Mouse (Mus musculus) neural tube, embryonic 14.5 days (tissue): Measurements from ENCODE around the gene Tmem184a. TPM values are rescaled to one million over a fixed set of nuclear protein-coding genes. Genes with fewer than 3 reads are reported as not detected.

Source experiments
- ATAC-seq: fragments of 200-750 bp; cut with Nextera tagmentation; 2 replicates; pipeline ENCODE4 v1.8.0; 2017; ENCODE audit warnings: low read depth, mild to moderate bottlenecking, moderate TSS enrichment, moderate library complexity
- H3K27ac ChIP-seq: fragments of 300-500 bp; sonication (generic); 2 replicates; pipeline ENCODE4 v1.5.1; 2014; ENCODE audit warnings: low read depth, mild to moderate bottlenecking, control low read depth, low read length, moderate library complexity, mixed read lengths
- H3K27me3 ChIP-seq: fragments of 300-500 bp; sonication (generic); 2 replicates; pipeline ENCODE4 v1.6.1; 2014; ENCODE audit warnings: low read length; ENCODE audit not compliant: control insufficient read depth, insufficient read depth
- H3K36me3 ChIP-seq: fragments of 300-500 bp; sonication (generic); 2 replicates; pipeline ENCODE4 v1.6.1; 2014; ENCODE audit warnings: low read length, mixed read lengths; ENCODE audit not compliant: control insufficient read depth, insufficient read depth
- H3K4me1 ChIP-seq: fragments of 300-500 bp; sonication (generic); 2 replicates; pipeline ENCODE4 v1.6.1; 2014; ENCODE audit warnings: low read length; ENCODE audit not compliant: control insufficient read depth, insufficient read depth
- H3K4me2 ChIP-seq: fragments of 300-500 bp; sonication (generic); 2 replicates; pipeline ENCODE4 v1.6.1; 2014; ENCODE audit warnings: mild to moderate bottlenecking, low read depth, low read length, control low read depth
- H3K4me3 ChIP-seq: fragments of 300-500 bp; sonication (generic); 2 replicates; pipeline ENCODE4 v1.5.1; 2014; ENCODE audit warnings: low read depth, low read length, control low read depth, mixed read lengths
- H3K9ac ChIP-seq: fragments of 300-500 bp; sonication (generic); replicated peaks from 2 replicates; pipeline ENCODE4 v1.6.1; 2014; ENCODE audit warnings: low read depth, mild to moderate bottlenecking, control low read depth, low read length, mixed read lengths
- H3K9me3 ChIP-seq: fragments of 300-500 bp; sonication (generic); 2 replicates; pipeline ENCODE4 v1.6.1; 2016; ENCODE audit warnings: low read length; ENCODE audit not compliant: control insufficient read depth
- WGBS: fragments of 180-500 bp; shearing (Covaris S2); extraction: QIAGEN DNeasy Blood & Tissue Kit; methylation state at CpG from one replicate; pipeline ENCODE4 v1.1.7; 2014; 5-methylcytosine and 5-hydroxymethylcytosine counted together
- polyA plus RNA-seq: library from polyadenylated mRNA; unstranded; fragments of >200 nt; fragmentation: Nextera tagmentation; extraction: Ambion mirVana; gene quantifications from 2 replicates; pipeline ENCODE4 v1.2.1, GENCODE M21; 2014

Gene Tmem184a
- 0.23 TPM in 1 of 2 replicates, not detected in the other for polyA plus RNA-seq

DNA sequence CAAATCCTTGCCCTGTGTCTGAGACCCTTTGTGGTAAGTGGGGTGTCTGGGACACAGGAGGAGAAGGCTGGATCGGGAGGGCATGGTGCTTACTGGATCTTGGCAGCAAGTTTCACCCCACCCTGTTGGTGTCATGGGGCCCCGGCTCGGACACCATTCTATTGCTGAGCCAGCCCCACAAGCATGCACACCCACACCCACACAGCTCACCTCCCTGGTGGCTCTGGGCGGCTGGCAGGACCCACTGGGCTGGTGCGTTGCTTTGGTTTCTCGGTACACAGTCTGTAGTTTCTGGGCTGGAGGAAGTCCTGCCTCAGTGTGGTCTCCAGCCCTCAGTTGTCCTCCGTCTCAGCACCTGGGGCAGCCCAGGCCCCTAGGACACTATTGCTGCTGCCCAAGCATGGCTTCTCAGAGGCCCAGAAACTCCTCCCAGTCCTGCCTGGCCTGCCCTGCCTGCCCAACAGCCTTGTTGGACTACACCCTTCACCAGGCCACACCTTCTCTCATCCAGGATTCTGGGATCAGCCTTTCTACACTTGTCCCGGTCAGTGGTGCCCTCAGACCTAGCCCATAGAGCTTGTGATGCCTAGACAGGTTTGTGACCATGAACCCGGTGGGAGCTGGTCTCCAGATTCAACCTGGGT lies at the start of gene Tmem184a:
Gene Tmem184a (minus strand): TSS at position 380 of the 644 bp plus-strand sequence.
- no peaks in the 10 kb centered on the region; the same call in 1 of the 2 replicates for H3K27me3 ChIP-seq
- H3K4me2 ChIP-seq, result no peak within 1 kb of the TSS
- no peaks in the 10 kb centered on the region for H3K9me3 ChIP-seq
- no peak within 1 kb of the TSS for H3K4me3 ChIP-seq
- no peaks in the 10 kb centered on the region for H3K4me1 ChIP-seq
- peaks cover 15% of the 10 kb centered on the region for H3K36me3 ChIP-seq
- no peak for ATAC-seq
- H3K9ac ChIP-seq, result no peak within 1 kb of the TSS
- WGBS, result 91% methylated on average over 9 of the region's 9 CpGs
- H3K27ac ChIP-seq, result no peak within 1 kb of the TSS

DNA sequence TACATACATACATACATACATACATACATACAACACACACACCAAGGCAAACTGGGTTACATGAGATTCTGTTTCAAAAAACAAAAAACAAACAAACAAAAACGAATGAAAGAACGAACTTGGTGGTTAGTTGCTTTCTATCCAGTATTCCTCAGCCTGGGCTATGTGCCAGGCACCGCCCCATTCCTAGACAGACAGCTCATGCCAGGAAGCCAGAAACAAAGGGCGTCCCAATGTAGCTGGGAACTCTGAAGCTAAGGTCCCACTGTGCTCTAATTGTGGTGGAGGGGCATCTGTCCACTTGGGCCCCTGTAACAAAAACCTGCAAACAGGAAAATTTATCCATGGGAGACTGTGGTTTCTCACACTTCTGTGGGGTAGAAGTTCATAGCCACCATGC lies 43.0 kb upstream of the Tmem184a start:
- Histone ChIP-seq H3K36me3 (no peaks in the 10 kb centered on the region), H3K4me1 (no peaks in the 10 kb centered on the region), H3K27ac (no peak overlapping the region), H3K4me2 (no peak overlapping the region), H3K9me3 (no peaks in the 10 kb centered on the region), H3K9ac (no peak overlapping the region), H3K4me3 (no peak overlapping the region), H3K27me3 (no peaks in the 10 kb centered on the region)
- WGBS, result 51% methylated on average over 4 of the region's 4 CpGs
- ATAC-seq, result no peak

- no peak for ATAC-seq
- Histone ChIP-seq H3K4me1 (no peaks in the 10 kb centered on the region), H3K4me3 (no peak overlapping the region), H3K36me3 (no peaks in the 10 kb centered on the region), H3K9ac (no peak overlapping the region), H3K9me3 (no peaks in the 10 kb centered on the region), H3K4me2 (0 out of 2 replicates have a peak overlapping the region, but pooled peaks have one; percentile 12), H3K27ac (no peak overlapping the region), H3K27me3 (no peaks in the 10 kb centered on the region)
- 18% methylated on average over 15 of the region's 15 CpGs for WGBS
Measured at GRCm38 (mm10) chr5:139860328-139861104, 40.8 kb upstream of the Tmem184a start.

DNA sequence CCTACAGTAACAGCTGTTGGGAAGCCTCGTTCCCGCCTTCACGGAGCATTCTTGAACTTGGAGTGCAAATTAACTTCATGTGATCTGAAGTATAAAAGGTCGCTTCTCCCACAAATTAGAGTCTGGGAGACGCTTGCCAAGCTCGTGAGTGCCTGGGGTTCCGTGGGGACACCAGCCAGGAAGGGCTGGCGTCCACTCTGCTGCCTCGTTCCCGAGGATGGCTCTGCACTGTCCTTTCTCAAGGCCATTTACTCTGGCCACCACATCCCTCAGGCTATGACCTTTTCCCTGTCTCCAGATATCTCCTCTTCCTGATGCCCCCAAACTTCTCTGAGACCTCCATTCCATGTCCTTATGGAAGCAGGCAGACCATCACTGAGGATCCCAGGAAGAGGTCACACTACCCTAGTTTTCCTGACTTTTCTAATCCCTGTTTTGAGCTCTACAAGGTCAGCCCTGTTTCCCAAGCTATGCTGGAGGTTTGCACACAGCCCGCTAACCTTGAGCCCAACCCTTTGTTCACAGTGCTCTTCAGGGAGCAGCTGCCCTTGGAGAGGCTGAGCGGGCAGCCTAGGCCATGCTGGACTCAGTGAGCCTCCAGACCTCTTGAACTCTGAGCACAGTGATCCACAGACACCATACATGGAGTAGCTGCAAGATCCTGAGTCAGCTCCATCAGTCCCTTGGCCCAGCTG lies 30.1 kb upstream of the Tmem184a start:
- H3K9ac ChIP-seq, result no peak overlapping the region
- H3K27me3 ChIP-seq, result no peaks in the 10 kb centered on the region
- 78% methylated on average over 12 of the region's 12 CpGs for WGBS
- H3K4me3 ChIP-seq, result no peak overlapping the region
- 0 out of 2 replicates have a peak, but pooled peaks cover 3% of the 10 kb centered on the region for H3K4me1 ChIP-seq
- no peaks in the 10 kb centered on the region for H3K36me3 ChIP-seq
- no peak overlapping the region for H3K4me2 ChIP-seq
- no peak for ATAC-seq
- no peak overlapping the region for H3K27ac ChIP-seq
- H3K9me3 ChIP-seq, result no peaks in the 10 kb centered on the region

DNA sequence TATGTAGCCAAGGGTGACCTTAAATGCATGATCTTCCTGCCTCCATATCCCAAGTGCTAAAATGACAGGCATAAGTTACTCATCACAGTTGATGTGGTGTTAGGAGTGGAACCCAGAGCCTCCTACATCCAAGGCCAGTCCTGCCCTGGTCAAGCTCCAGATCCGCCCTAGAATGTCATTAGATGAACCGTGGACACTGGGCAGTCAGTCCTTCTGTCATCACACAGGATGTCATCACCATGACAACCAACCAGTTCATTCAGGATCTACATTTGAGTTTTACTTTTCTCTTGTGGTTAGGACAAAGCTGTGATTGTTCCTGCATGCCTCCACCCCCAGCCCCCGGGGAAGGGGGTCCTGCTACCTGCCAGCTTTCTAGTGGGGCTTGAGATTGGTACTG lies 19.4 kb upstream of the Tmem184a start:
- Histone ChIP-seq H3K27ac (no peak overlapping the region), H3K4me3 (no peak overlapping the region), H3K36me3 (no peaks in the 10 kb centered on the region), H3K4me2 (no peak overlapping the region), H3K4me1 (no peaks in the 10 kb centered on the region), H3K9me3 (no peaks in the 10 kb centered on the region), H3K9ac (no peak overlapping the region), H3K27me3 (no peaks in the 10 kb centered on the region)
- WGBS, result 24% methylated on average over 3 of the region's 3 CpGs
- no peak for ATAC-seq

DNA sequence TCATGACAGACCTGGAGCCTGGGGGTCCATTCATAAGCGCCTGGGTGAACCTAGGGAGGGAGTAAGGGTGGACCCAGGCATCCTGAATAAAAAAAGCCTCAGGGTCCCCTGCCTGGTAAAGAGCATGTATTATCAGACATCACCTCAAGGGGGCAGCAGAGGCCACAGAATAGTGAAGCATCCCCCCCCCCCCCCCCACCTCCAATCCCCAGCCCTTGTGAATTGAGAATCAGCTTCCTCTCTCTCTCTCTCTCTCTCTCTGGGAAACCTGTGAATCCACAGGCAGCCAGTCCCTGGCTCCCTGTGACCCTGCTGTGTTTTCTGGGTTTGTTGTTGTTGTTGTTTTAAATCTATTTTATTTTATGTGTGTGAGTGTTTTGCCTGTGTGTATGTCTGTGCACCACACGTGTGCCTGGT lies 18.8 kb upstream of the Tmem184a start:
- 16% methylated on average over 2 of the region's 2 CpGs for WGBS
- Histone ChIP-seq H3K27me3 (no peaks in the 10 kb centered on the region), H3K4me3 (no peak overlapping the region), H3K27ac (no peak overlapping the region), H3K9me3 (no peaks in the 10 kb centered on the region), H3K4me2 (no peak overlapping the region), H3K9ac (no peak overlapping the region), H3K4me1 (no peaks in the 10 kb centered on the region), H3K36me3 (no peaks in the 10 kb centered on the region)
- peak; percentile 65 for ATAC-seq

- no peaks in the 10 kb centered on the region for H3K9me3 ChIP-seq
- no peak overlapping the region for H3K9ac ChIP-seq
- no peak overlapping the region for H3K4me3 ChIP-seq
- H3K4me1 ChIP-seq, result no peaks in the 10 kb centered on the region
- no peak overlapping the region for H3K27ac ChIP-seq
- WGBS, result 88% methylated on average over 7 of the region's 7 CpGs
- no peak overlapping the region for H3K4me2 ChIP-seq
- H3K27me3 ChIP-seq, result no peaks in the 10 kb centered on the region
- ATAC-seq, result no peak
- H3K36me3 ChIP-seq, result no peaks in the 10 kb centered on the region
Measured at GRCm38 (mm10) chr5:139835706-139836105, 16.0 kb upstream of the Tmem184a start.

GRCm38 (mm10) chr5:139832125-139832524 lies 12.4 kb upstream of the Tmem184a start:
- no peak overlapping the region for H3K4me2 ChIP-seq
- ATAC-seq, result no peak
- no peak overlapping the region for H3K27ac ChIP-seq
- H3K9ac ChIP-seq, result no peak overlapping the region
- no peak overlapping the region for H3K4me3 ChIP-seq
- no peaks in the 10 kb centered on the region for H3K9me3 ChIP-seq
- no peaks in the 10 kb centered on the region for H3K4me1 ChIP-seq
- no peaks in the 10 kb centered on the region for H3K36me3 ChIP-seq
- H3K27me3 ChIP-seq, result no peaks in the 10 kb centered on the region
- WGBS, result 87% methylated on average over 7 of the region's 7 CpGs

DNA sequence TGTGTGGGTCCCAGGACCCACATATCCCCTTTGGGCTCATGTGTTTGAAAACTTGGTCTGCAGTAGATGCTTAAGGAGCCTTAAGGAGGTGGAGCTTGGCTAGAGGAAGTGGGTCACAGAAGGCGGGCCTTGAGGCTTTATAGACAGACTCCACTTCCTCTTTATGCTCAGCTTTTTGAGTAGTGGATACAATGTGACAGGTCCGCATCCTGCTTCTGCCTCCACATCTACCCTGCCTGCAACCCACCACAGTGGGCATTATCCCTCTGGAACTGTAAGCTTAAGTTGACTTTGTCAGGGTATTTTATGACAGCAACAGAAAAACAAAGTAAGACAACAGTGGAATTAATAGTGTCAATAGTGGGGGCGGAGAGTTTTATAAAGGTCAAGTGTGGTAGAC lies 11.0 kb upstream of the Tmem184a start:
- Histone ChIP-seq H3K9me3 (no peaks in the 10 kb centered on the region), H3K4me2 (no peak overlapping the region), H3K36me3 (no peaks in the 10 kb centered on the region), H3K27me3 (no peaks in the 10 kb centered on the region), H3K27ac (no peak overlapping the region), H3K9ac (no peak overlapping the region), H3K4me1 (peaks cover 4% of the 10 kb centered on the region), H3K4me3 (no peak overlapping the region)
- ATAC-seq, result no peak
- WGBS, result 90% methylated on average over 3 of the region's 3 CpGs
